Mouse (Mus musculus): ENCODE measurements around the gene Snapc3. TPM values are rescaled to one million over a fixed set of nuclear protein-coding genes. Genes with fewer than 3 reads are reported as not detected.

Snapc3 gene
- polyA plus RNA-seq, 1 experiment: 22.3 TPM

DNA sequence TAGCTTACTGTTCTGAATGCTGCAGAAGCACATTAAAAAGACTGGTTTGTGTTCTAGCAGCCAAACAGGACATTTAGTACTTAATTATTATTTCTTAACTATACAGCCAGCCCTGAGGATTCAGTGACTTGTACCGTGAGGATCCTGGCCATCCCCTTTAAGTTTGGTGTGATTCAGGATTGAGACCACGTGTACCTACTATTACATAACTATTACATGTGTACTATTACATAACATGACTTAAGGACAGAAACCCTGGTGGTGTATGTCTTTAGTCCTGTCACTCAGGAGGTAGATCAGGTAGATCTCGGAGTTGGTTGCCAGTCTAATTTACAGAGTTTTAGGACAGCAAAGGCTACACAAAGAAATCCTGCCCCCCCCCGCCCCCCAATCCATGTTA lies 23.5 kb downstream of the Snapc3 start:
- TF ChIP-seq POLR2A (IDR thresholded peaks at IDR 0.05; ENCODE audit: borderline replicate concordance, control insufficient read depth, low read depth, low read length) (no peak), CTCF (IDR thresholded peaks at IDR 0.05; ENCODE audit: control insufficient read depth, insufficient read depth, low read length) (no peak)
- Histone ChIP-seq H3K27ac (ENCODE audit: control insufficient read depth, insufficient read depth, low read depth, low read length, poor library complexity) (no peak overlapping the region), H3K4me3 (replicated peaks; ENCODE audit: control insufficient read depth, low read depth, low read length) (no peak overlapping the region), H3K4me1 (ENCODE audit: control insufficient read depth, insufficient read depth, low read length) (no peaks in the 10 kb centered on the region)
- WGBS: 58% methylated on average over 4 of the region's 4 CpGs

DNA sequence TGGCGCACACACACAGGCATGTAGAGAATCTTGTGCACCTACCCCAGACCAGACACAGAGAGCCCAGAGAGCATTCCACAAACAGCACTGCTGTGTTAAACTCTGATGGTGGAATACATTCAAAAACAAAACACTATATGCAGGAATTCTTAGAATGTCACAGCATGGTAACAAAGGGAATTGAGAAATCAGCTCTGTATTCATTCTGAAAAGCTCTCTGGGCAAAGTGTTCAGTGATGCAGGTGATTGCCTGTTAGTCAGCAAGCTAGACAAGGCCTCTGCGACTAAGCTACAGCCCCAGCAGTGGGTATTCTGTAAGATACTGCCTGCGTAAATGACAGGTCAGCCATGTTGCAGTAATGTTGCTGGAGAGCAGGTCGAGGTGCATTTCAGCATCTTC lies 33.3 kb downstream of the Snapc3 start:
- H3K4me1 ChIP-seq (ENCODE audit: control insufficient read depth, insufficient read depth, low read length): no peaks in the 10 kb centered on the region
- no peak overlapping the region for H3K4me3 ChIP-seq (replicated peaks; ENCODE audit: control insufficient read depth, low read depth, low read length)
- WGBS: 93% methylated on average over 4 of the region's 4 CpGs
- H3K27ac ChIP-seq (ENCODE audit: control insufficient read depth, insufficient read depth, low read depth, low read length, poor library complexity): no peak overlapping the region
- no peak for TF ChIP-seq CTCF (IDR thresholded peaks at IDR 0.05; ENCODE audit: control insufficient read depth, insufficient read depth, low read length)
- TF ChIP-seq POLR2A (IDR thresholded peaks at IDR 0.05; ENCODE audit: borderline replicate concordance, control insufficient read depth, low read depth, low read length): no peak

GRCm38 (mm10) chr4:83460106-83460505 lies 42.6 kb downstream of the Snapc3 start:
- 85% methylated on average over 5 of the region's 5 CpGs for WGBS
- H3K4me3 ChIP-seq (replicated peaks; ENCODE audit: control insufficient read depth, low read depth, low read length): no peak overlapping the region
- H3K4me1 ChIP-seq (ENCODE audit: control insufficient read depth, insufficient read depth, low read length): no peaks in the 10 kb centered on the region; the same call in 1 of the 2 replicates
- TF ChIP-seq CTCF (IDR thresholded peaks at IDR 0.05; ENCODE audit: control insufficient read depth, insufficient read depth, low read length) (no peak), POLR2A (IDR thresholded peaks at IDR 0.05; ENCODE audit: borderline replicate concordance, control insufficient read depth, low read depth, low read length) (no peak)
- no peak overlapping the region for H3K27ac ChIP-seq (ENCODE audit: control insufficient read depth, insufficient read depth, low read depth, low read length, poor library complexity)

DNA sequence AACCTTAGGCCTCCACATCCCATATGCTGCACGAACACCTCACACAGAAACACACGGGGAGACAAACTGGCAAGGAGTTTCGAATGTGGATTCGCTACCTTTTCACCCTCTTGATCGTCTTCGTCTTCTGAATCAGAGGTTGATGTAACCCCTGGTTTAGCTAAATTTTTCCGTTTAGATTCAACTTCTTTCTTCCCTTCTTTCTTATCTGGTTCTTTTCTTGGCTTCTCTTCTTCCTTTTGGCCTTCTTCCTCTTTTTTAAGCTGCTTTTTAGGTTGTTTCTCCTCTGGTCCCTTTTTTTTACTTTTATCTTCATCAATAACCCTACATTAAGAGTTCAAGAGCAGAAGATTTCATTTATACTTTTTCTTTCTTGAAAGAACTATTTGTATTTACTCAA lies 47.3 kb downstream of the Snapc3 start:
- 59% methylated on average over 7 of the region's 7 CpGs for WGBS
- Histone ChIP-seq H3K4me1 (ENCODE audit: control insufficient read depth, insufficient read depth, low read length) (no peaks in the 10 kb centered on the region; the same call in 1 of the 2 replicates), H3K27ac (ENCODE audit: control insufficient read depth, insufficient read depth, low read depth, low read length, poor library complexity) (no peak overlapping the region), H3K4me3 (replicated peaks; ENCODE audit: control insufficient read depth, low read depth, low read length) (no peak overlapping the region)
- TF ChIP-seq CTCF (IDR thresholded peaks at IDR 0.05; ENCODE audit: control insufficient read depth, insufficient read depth, low read length): no peak
- no peak for TF ChIP-seq POLR2A (IDR thresholded peaks at IDR 0.05; ENCODE audit: borderline replicate concordance, control insufficient read depth, low read depth, low read length)

GRCm38 (mm10) chr4:83467615-83468014 lies 50.1 kb downstream of the Snapc3 start:
- Histone ChIP-seq H3K4me3 (replicated peaks; ENCODE audit: control insufficient read depth, low read depth, low read length) (no peak overlapping the region), H3K4me1 (ENCODE audit: control insufficient read depth, insufficient read depth, low read length) (no peaks in the 10 kb centered on the region; the same call in 1 of the 2 replicates), H3K27ac (ENCODE audit: control insufficient read depth, insufficient read depth, low read depth, low read length, poor library complexity) (no peak overlapping the region)
- no peak for TF ChIP-seq POLR2A (IDR thresholded peaks at IDR 0.05; ENCODE audit: borderline replicate concordance, control insufficient read depth, low read depth, low read length)
- TF ChIP-seq CTCF (IDR thresholded peaks at IDR 0.05; ENCODE audit: control insufficient read depth, insufficient read depth, low read length): no peak
- WGBS: 90% methylated on average over 7 of the region's 7 CpGs

GRCm38 (mm10) chr4:83468208-83468607 lies 50.7 kb downstream of the Snapc3 start:
- H3K27ac ChIP-seq (ENCODE audit: control insufficient read depth, insufficient read depth, low read depth, low read length, poor library complexity): no peak overlapping the region
- H3K4me1 ChIP-seq (ENCODE audit: control insufficient read depth, insufficient read depth, low read length): no peaks in the 10 kb centered on the region; the same call in 1 of the 2 replicates
- no peak for TF ChIP-seq POLR2A (IDR thresholded peaks at IDR 0.05; ENCODE audit: borderline replicate concordance, control insufficient read depth, low read depth, low read length)
- no peak for TF ChIP-seq CTCF (IDR thresholded peaks at IDR 0.05; ENCODE audit: control insufficient read depth, insufficient read depth, low read length)
- H3K4me3 ChIP-seq (replicated peaks; ENCODE audit: control insufficient read depth, low read depth, low read length): no peak overlapping the region
- WGBS: 87% methylated on average over 3 of the region's 3 CpGs

GRCm38 (mm10) chr4:83485250-83485649 lies 67.7 kb downstream of the Snapc3 start:
- no peaks in the 10 kb centered on the region; the same call in 1 of the 2 replicates for H3K4me1 ChIP-seq (ENCODE audit: control insufficient read depth, insufficient read depth, low read length)
- H3K4me3 ChIP-seq (replicated peaks; ENCODE audit: control insufficient read depth, low read depth, low read length): peak overlapping the region; percentile 91
- no peak for TF ChIP-seq POLR2A (IDR thresholded peaks at IDR 0.05; ENCODE audit: borderline replicate concordance, control insufficient read depth, low read depth, low read length)
- no peak for TF ChIP-seq CTCF (IDR thresholded peaks at IDR 0.05; ENCODE audit: control insufficient read depth, insufficient read depth, low read length)
- peak overlapping the region; percentile 33; the same call in 1 of the 2 replicates for H3K27ac ChIP-seq (ENCODE audit: control insufficient read depth, insufficient read depth, low read depth, low read length, poor library complexity)
- WGBS: 29% methylated on average over 12 of the region's 12 CpGs

DNA sequence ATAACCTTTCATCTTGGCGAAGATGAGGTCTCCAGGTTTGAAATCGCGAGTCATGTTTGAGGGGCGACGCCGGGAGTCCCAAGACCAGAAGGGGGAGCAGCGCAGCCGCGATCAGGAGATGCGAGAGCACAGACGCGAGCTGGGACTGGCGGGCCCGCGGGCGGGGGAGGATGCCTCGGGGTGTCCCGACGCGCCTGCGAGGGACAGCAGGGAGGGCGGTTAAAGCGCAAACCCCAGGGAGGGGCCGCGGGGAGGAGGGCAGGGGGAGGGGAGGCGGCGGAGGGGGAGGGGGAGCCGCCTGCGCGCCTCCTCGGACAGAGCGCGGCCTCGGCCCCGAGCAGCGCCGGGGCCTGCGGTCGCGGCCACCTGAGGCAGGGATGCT lies 68.2 kb downstream of the Snapc3 start:
- peak; percentile 67 for TF ChIP-seq CTCF (IDR thresholded peaks at IDR 0.05; ENCODE audit: control insufficient read depth, insufficient read depth, low read length)
- 0 out of 2 replicates have a peak, but pooled peaks have one; percentile 46 for TF ChIP-seq POLR2A (IDR thresholded peaks at IDR 0.05; ENCODE audit: borderline replicate concordance, control insufficient read depth, low read depth, low read length)
- WGBS: 1% methylated on average over 37 of the region's 40 CpGs
- peak overlapping the region; percentile 91 for H3K4me3 ChIP-seq (replicated peaks; ENCODE audit: control insufficient read depth, low read depth, low read length)
- H3K27ac ChIP-seq (ENCODE audit: control insufficient read depth, insufficient read depth, low read depth, low read length, poor library complexity): peak overlapping the region; percentile 97
- H3K4me1 ChIP-seq (ENCODE audit: control insufficient read depth, insufficient read depth, low read length): no peaks in the 10 kb centered on the region; the same call in 1 of the 2 replicates

All from bone marrow, adult 2 months (tissue).